In the genomic region with DNA sequence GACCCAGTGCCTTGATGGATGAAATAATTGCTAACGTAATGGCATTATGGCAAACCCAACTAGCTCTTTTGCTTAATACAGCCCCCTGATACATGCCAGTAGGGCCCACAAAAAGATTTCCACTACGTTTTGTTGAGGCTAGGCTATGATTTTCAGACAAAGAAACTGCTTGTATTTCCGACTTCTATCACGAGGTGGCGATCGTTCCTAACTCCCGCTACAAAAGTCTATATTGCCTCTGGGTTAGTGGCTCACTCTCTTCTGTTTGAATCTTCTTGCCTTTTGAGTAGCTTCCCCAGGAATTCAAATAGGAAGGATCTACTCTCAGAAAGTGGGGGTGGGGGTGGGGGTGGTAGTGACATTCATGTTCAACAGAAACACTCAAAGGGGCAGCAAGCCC, we compare ENCODE assay signal across 9 mouse cellular contexts. TPM values are rescaled to one million over a fixed set of nuclear protein-coding genes. Genes with fewer than 3 reads are reported as not detected.
DNase-seq lines count a peak whose midpoint lies in the region; ATAC-seq and TF ChIP-seq lines count a peak whose summit lies in the region.
"Had no signal": no experiment of that assay in that cellular context is flagged by ENCODE, and none has a peak within 500 bp of the region (broad histone marks: within the 10 kb centered on the region; RNA-seq: fewer than 3 reads in every experiment).

No protein-coding gene starts in this region.

- H3K27me3 ChIP-seq in lung, postnatal 0 days (replicated peaks; ENCODE audit: insufficient read depth, low read length): no peaks in the 10 kb centered on the region
- H3K27me3 ChIP-seq: limb, embryonic 12.5 days had no signal

- no peak overlapping the region for H3K4me3 ChIP-seq in lung, postnatal 0 days (ENCODE audit: low read depth, low read length)
- H3K4me3 ChIP-seq: limb, embryonic 12.5 days had no signal

- peak; percentile 81 for TF ChIP-seq CTCF in lung, postnatal 0 days (IDR thresholded peaks at IDR 0.05)

- peak; percentile 9 for DNase-seq in heart, adult 11 months
- no peak for DNase-seq in heart, postnatal 25 days (ENCODE audit: low spot score)
- peak; percentile 78 for DNase-seq in 3T3-L1 (ENCODE audit: low read depth, low spot score)
- peak; percentile 16 for DNase-seq in T-cell, adult 2 months (ENCODE audit: low spot score)
- DNase-seq in embryo, embryonic 10.5 days (ENCODE audit: low spot score): peak; percentile 85
- DNase-seq in kidney, postnatal 36 days: peak; percentile 16 to 74
- DNase-seq in lung, postnatal 0 days (ENCODE audit: low spot score): peak; percentile 70
- DNase-seq in thymus, postnatal 0 days (ENCODE audit: low spot score): peak; percentile 55

- no peaks in the 10 kb centered on the region for H3K36me3 ChIP-seq in lung, postnatal 0 days (ENCODE audit: insufficient read depth, low read length)
- H3K36me3 ChIP-seq: limb, embryonic 12.5 days had no signal

- H3K9me3 ChIP-seq in lung, postnatal 0 days (ENCODE audit: low read length): no peaks in the 10 kb centered on the region
- H3K9me3 ChIP-seq: limb, embryonic 12.5 days had no signal

- H3K27ac ChIP-seq in lung, postnatal 0 days (ENCODE audit: low read length): no peak overlapping the region
- H3K27ac ChIP-seq: limb, embryonic 12.5 days had no signal

- no peak overlapping the region for H3K9ac ChIP-seq in lung, postnatal 0 days (replicated peaks; ENCODE audit: low read depth)
- H3K9ac ChIP-seq: limb, embryonic 12.5 days had no signal

- no peak overlapping the region for H3K4me2 ChIP-seq in lung, postnatal 0 days (replicated peaks; ENCODE audit: low read depth, low read length)
- H3K4me2 ChIP-seq: limb, embryonic 12.5 days had no signal

- ATAC-seq in lung, postnatal 0 days: no peak

- no peak for TF ChIP-seq EP300 in lung, postnatal 0 days (IDR thresholded peaks at IDR 0.05)

- 3% methylated on average over 7 of the region's 7 CpGs for WGBS in lung, postnatal 0 days

- intact Hi-C loops in heart, postnatal 25 days (cut with DNase I): loop anchor here (1.0 to 5.0 kb wide), 2 partner anchors 65 to 377 kb away; no protein-coding TSS in a partner anchor

- H3K4me1 ChIP-seq in lung, postnatal 0 days (ENCODE audit: insufficient read depth, low read depth, low read length): no peaks in the 10 kb centered on the region

RNA-seq across cellular contexts. Expression of gene Gm12845, which starts 18.9 kb away (rescaled TPM):
- total RNA-seq in heart, postnatal 25 days (2021): not detected
- not detected in 2 replicates for polyA plus RNA-seq in lung, postnatal 0 days (2015; fragmentation: Nextera tagmentation; extraction: Ambion mirVana)
- not detected in 2 replicates for polyA plus RNA-seq in thymus, postnatal 0 days (2015; fragmentation: Nextera tagmentation; extraction: Ambion mirVana)
- polyA plus RNA-seq: limb, embryonic 12.5 days had no signal

RNA-seq across cellular contexts. Expression of gene Dmap1, which starts 23.3 kb away (rescaled TPM):
- total RNA-seq in heart, postnatal 25 days (2021): 10 to 100 TPM; 18.3 to 19.0 TPM
- 37.0 and 37.8 TPM in 2 replicates for polyA plus RNA-seq in lung, postnatal 0 days (2015; fragmentation: Nextera tagmentation; extraction: Ambion mirVana)
- 51.7 and 53.7 TPM in 2 replicates for polyA plus RNA-seq in thymus, postnatal 0 days (2015; fragmentation: Nextera tagmentation; extraction: Ambion mirVana)
